Mouse (Mus musculus) cerebellum, postnatal 14 days (tissue): Measurements from ENCODE around the gene Minos1.
A peak's percentile ranks its signal among the peaks of the same experiment; 100 is the strongest.

Experiments used
- DNase-seq, 2 experiments: peaks; one replicate each; pipeline ENCODE4 v3.0.0; 2021; ENCODE audit warnings: mixed read lengths in 2 of 2

Gene Minos1

GRCm38 (mm10) chr4:139142985-139143384, 12.1 kb upstream of the Minos1 start:
- no peak for DNase-seq

- no peak for DNase-seq
Measured at GRCm38 (mm10) chr4:139141785-139142184, 10.9 kb upstream of the Minos1 start.

DNA sequence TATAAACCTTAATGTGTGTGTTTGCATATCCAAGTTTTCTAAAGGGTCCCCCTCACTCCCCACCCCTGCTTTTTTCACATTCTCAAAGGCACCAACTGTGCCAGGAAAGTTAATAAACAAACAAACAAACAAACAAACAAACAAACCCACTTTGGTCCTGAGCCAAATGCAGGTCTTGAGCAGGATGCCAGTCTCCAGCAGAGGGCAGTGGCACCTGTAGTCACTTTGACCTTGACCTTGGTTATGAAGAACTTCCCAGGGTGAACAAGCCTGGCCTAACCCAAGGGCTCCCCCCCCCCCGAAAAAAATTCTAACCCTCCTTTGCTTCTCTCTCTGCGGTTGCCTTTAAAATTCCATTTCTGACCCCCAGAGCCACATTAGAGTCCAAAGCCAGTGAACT, 9.4 kb upstream of the Minos1 start:
- DNase-seq: no peak

DNA sequence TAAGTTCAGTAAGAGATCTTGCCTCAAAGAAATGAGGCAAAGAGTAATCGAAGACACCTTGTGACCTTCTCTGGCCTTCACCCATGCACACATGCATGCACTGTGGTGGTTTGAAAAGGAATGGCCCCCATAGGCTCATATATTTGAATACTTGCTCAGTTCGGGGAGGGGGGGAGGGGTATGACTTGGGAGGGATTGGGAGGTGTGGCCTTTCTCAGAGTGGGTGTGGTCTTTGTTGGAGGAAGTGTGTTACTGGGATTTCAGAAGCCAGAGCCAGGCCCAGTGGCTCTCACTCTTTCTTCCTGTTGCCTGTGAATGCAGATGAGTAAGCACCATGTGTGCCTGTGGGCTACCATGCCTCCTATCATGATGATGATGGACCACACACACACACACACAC, 5.1 kb upstream of the Minos1 start:
- DNase-seq: no peak

DNA sequence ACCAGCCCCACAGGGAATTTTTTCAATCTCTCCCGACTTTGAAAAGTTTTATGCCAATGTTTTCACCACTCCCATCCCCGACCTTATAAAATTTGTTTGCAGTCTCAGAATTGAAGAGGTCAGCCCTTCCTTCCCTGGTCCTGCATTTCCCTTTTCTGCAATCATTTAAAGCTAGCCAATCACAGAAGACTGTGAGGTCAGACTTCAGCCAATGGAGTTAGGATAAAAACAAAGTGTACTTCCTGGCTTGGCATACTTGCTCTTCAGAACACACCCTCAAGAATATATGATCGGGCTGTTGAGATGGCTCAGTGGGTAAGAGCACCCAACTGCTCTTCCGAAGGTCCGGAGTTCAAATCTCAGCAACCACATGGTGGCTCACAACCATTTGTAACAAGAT, 2.2 kb upstream of the Minos1 start:
- no peak for DNase-seq

DNA sequence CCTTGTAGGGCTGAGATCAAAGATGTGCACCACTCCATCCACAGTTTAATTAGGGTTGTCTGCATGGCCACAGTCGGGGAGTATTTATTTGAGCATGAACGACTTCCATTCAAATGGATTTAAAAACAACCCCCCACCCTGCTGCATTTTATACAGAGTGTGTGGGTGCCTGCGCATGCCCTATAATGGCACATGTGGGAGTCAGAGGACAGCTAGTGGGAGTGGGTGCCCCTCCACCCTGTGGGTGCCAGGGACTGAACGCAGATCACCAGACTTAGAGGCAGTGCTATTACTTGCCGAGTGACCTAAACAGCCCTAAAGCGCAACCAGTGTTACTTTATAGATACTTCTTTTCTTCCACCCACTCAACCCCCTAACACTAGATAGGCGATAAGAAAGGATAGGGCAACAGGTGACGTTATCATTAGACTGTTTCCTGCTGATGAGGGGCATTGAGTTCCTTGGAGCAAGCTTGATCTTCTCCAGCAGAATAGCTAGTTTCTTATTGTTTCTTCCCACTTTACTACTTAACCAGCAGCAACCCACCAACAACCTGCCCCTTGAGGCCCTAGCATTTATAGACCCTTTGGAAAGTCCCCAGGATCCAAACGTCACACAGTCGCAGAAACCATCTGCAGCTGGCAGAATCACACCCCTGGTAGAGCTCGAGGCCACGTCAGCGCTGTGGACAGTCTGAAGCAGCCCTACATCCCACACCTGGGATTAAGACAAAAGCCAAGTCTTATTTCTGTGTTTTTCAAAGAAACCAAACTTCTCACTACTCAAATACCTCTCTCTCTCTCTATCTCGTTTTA, 1.2 kb upstream of the Minos1 start:
- no peak for DNase-seq

- peak; percentile 50 to 68 for DNase-seq
Measured at GRCm38 (mm10) chr4:139129806-139130700, 860 bp downstream of the Minos1 start.

DNA sequence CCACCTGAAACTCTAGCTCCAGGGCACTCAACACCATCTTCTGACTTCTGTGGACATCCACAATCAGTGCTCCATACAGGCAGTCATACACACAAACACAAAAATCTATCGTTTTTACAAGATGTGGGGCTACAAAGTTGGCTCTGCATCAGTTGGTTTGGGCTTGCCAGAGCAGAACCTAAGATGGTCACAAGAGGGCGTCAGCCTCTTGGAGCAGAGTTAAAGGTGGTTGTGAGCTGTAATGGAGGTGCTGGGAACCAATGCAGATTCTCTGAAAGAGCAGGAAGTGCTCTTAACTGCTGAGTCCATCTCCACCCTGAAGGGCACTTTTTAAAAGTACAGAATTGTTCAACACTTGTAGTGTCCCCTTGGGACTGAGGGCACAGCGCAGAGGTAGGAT, 4.4 kb downstream of the Minos1 start:
- DNase-seq: peak in 1 of 2 experiments; percentile 25

- no peak for DNase-seq
Measured at GRCm38 (mm10) chr4:139124940-139125339, 6.0 kb downstream of the Minos1 start.

- DNase-seq: no peak
Measured at GRCm38 (mm10) chr4:139122557-139122956, 8.4 kb downstream of the Minos1 start.

GRCm38 (mm10) chr4:139120998-139121397, 9.9 kb downstream of the Minos1 start:
- DNase-seq: no peak

GRCm38 (mm10) chr4:139120281-139120814, 10.6 kb downstream of the Minos1 start:
- DNase-seq: no peak

GRCm38 (mm10) chr4:139116356-139117063, 14.4 kb downstream of the Minos1 start:
- DNase-seq: peak; percentile 38 to 42

- DNase-seq: peak in 1 of 2 experiments; percentile 56
Measured at GRCm38 (mm10) chr4:139115721-139116120, 15.2 kb downstream of the Minos1 start.

- no peak for DNase-seq
Measured at GRCm38 (mm10) chr4:139112482-139112881, 18.4 kb downstream of the Minos1 start.

DNA sequence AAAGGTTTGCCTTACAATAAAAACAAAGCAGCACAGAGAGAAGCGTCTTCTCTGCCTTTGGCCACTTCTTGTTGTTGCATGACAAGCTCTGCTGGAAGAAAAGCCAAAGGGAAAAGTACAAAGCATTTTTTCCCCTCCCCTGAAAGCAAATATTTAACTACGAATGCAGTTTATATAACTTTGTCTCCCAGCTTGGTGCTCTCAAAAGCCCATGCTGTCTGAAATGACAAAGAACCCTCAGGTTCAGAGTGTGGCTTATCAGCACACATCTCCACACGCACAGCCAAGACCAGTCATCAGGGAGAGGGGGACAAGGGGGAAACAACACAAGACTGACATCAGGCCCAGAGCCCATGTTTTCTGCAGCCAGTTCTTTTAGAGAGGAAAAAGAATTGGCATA, 19.5 kb downstream of the Minos1 start:
- DNase-seq: no peak

DNA sequence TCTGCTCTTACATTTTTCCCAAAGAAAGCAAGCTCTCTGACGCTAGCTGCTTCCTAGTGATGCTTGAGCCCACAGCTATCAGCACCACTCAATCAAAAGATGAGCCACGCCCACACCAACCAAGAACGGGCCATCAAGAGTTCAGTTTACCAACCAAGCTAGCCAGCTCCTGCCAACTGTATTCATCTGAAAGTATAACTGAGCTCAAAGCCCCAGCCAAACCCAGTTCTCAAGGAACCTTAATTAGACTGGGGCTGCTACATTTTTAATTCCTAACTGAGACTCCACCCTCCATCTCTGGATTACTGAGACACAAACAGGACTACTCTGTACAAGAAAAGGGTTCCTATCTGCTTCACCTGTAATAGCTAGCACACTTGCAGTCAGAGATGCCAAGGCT, 20.1 kb downstream of the Minos1 start:
- DNase-seq: no peak

GRCm38 (mm10) chr4:139105453-139105852, 25.5 kb downstream of the Minos1 start:
- no peak for DNase-seq

GRCm38 (mm10) chr4:139101546-139101945, 29.4 kb downstream of the Minos1 start:
- no peak for DNase-seq

DNA sequence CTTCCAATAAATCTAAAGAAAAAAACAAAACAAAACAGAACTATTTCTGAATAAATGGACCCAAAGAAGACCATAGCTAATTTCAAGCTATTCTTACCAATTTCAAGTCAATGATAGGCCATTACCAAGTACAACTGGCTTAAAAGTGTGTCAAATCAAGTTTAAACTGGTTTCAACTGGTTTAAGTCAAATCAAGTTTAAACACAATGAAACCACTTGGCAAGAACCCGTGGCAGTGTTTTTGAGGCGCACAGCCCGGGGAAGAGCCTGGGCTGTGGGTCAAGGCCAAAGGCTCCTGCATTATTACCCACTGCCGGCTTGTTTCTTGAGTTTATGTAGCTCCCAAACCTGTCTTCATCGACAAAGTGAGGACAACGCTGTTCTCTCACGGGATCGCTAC, 30.6 kb downstream of the Minos1 start:
- no peak for DNase-seq

- DNase-seq: no peak
Measured at GRCm38 (mm10) chr4:139096201-139096600, 34.7 kb downstream of the Minos1 start.

DNA sequence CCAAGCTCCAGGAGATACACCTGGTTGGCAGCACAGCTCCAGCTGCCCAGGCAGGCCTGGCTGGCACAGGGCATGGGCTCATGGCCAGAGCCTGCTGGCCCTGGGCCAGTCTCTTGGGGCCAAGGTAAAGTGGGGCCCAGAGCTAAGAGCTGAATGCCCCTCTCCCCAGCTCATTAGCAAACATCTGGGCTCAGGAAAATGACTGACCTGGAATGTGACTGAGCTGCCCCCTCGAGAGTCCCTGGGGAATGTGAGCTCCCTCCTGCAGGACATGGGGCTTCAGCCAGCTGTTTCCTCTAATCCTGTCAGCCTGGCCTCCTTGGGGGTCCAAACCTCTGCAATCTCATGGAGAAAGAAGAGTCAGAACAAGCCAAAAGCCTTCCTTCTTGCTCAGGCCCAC, 35.5 kb downstream of the Minos1 start:
- peak in 1 of 2 experiments; percentile 31 for DNase-seq

- DNase-seq: no peak
Measured at GRCm38 (mm10) chr4:139093196-139093530, 37.8 kb downstream of the Minos1 start.
